ENCODE assay signal across 19 mouse cellular contexts in genomic region chr6:120901776-120902645, GRCm38 (mm10). TPM values are rescaled to one million over a fixed set of nuclear protein-coding genes. Genes with fewer than 3 reads are reported as not detected.
DNase-seq lines count a peak whose midpoint lies in the region; ATAC-seq and TF ChIP-seq lines count a peak whose summit lies in the region.
"Had no signal": no experiment of that assay in that cellular context is flagged by ENCODE, and none has a peak within 500 bp of the region (broad histone marks: within the 10 kb centered on the region; RNA-seq: fewer than 3 reads in every experiment).

No protein-coding gene starts in this region.

- H3K36me3 ChIP-seq in stomach, postnatal 0 days (ENCODE audit: control insufficient read depth, insufficient read depth, low read length): no peaks in the 10 kb centered on the region
- H3K36me3 ChIP-seq: heart, embryonic 10.5 days; limb, embryonic 13.5 days; midbrain, embryonic 10.5 days; neural tube, embryonic 15.5 days had no signal

- no peaks in the 10 kb centered on the region for H3K4me1 ChIP-seq in stomach, postnatal 0 days (replicated peaks; ENCODE audit: control insufficient read depth, insufficient read depth)
- H3K4me1 ChIP-seq: limb, embryonic 13.5 days; midbrain, embryonic 10.5 days; neural tube, embryonic 15.5 days had no signal

- WGBS in stomach, postnatal 0 days: 74% methylated on average over 14 of the region's 14 CpGs

- TF ChIP-seq CTCF in stomach, postnatal 0 days (IDR thresholded peaks at IDR 0.05; ENCODE audit: low read depth): no peak

- ATAC-seq in hematopoietic stem cell, adult 5-6 weeks (replicated peaks in 1 of 2; ENCODE audit: insufficient read depth in 1 of 2, low FRiP score in 2 of 2, low TSS enrichment in 1 of 2, low read depth in 1 of 2, poor library complexity in 2 of 2, severe bottlenecking in 2 of 2): peak; percentile 76 to 95
- peak; percentile 82 for ATAC-seq in stomach, postnatal 0 days (ENCODE audit: low FRiP score, low TSS enrichment)
- ATAC-seq: hindbrain, embryonic 16.5 days had no signal

- H3K4me2 ChIP-seq in stomach, postnatal 0 days (replicated peaks; ENCODE audit: low read depth): no peak overlapping the region
- H3K4me2 ChIP-seq: limb, embryonic 13.5 days; lung, embryonic 14.5 days; neural tube, embryonic 15.5 days had no signal

- no peak for TF ChIP-seq EP300 in stomach, postnatal 0 days (optimal IDR thresholded peaks at IDR 0.05)

- H3K9ac ChIP-seq in stomach, postnatal 0 days (ENCODE audit: low read length): no peak overlapping the region
- H3K9ac ChIP-seq: limb, embryonic 13.5 days; lung, embryonic 14.5 days; neural tube, embryonic 15.5 days had no signal

- H3K4me3 ChIP-seq in stomach, postnatal 0 days (ENCODE audit: low read depth, low read length): no peak overlapping the region
- H3K4me3 ChIP-seq: heart, embryonic 10.5 days; limb, embryonic 13.5 days; midbrain, embryonic 10.5 days; neural tube, embryonic 15.5 days had no signal

- H3K27ac ChIP-seq in stomach, postnatal 0 days (replicated peaks): no peak overlapping the region
- H3K27ac ChIP-seq: heart, embryonic 10.5 days; limb, embryonic 13.5 days; midbrain, embryonic 10.5 days; neural tube, embryonic 15.5 days had no signal

- DNase-seq in 416B (ENCODE audit: low read depth): peak; percentile 92
- peak; percentile 25 to 33 for DNase-seq in B cell, adult 2 months
- DNase-seq in stomach, postnatal 0 days (ENCODE audit: low spot score): peak; percentile 62
- DNase-seq in gastrocnemius, postnatal 14 days: no peak
- no peak for DNase-seq in layer of hippocampus, adult 8-10 months (ENCODE audit: low spot score in 2 of 2)
- no peak for DNase-seq in left cerebral cortex, postnatal 4 days
- DNase-seq: adrenal gland, adult 2 months; cerebellum, adult 9-11 months; gastrocnemius, postnatal 10 days; heart, postnatal 14 days; kidney, adult 8-10 months; lung, embryonic 14.5 days; retina, postnatal 1 day had no signal

- H3K27me3 ChIP-seq in stomach, postnatal 0 days (ENCODE audit: control insufficient read depth, insufficient read depth, low read length): no peaks in the 10 kb centered on the region
- H3K27me3 ChIP-seq: limb, embryonic 13.5 days; neural tube, embryonic 15.5 days had no signal

- intact Hi-C loops in gastrocnemius, postnatal 14 days (cut with DNase I; ENCODE audit: low total_unique reads): loop anchor here (5.0 kb wide), 1 partner anchor 275 kb away; no protein-coding TSS in a partner anchor
- intact Hi-C loops in left cerebral cortex, postnatal 4 days (cut with DNase I): no loop called here

- no peaks in the 10 kb centered on the region for H3K9me3 ChIP-seq in stomach, postnatal 0 days (ENCODE audit: control insufficient read depth, low read length)
- H3K9me3 ChIP-seq: heart, embryonic 10.5 days; limb, embryonic 13.5 days; midbrain, embryonic 10.5 days; neural tube, embryonic 15.5 days had no signal

RNA-seq across cellular contexts. Expression of gene Bid, which starts 14.6 kb away (rescaled TPM):
- 14.0 and 22.7 TPM in 2 replicates for total RNA-seq in hematopoietic stem cell, adult 5-6 weeks (2017)
- polyA plus RNA-seq in stomach, postnatal 0 days (2015; fragmentation: Nextera tagmentation; extraction: Ambion mirVana): 21.6 and 21.8 TPM in 2 replicates
- total RNA-seq in gastrocnemius, postnatal 14 days (2021): 1 to 10 TPM; 1.8 to 2.3 TPM
- total RNA-seq in layer of hippocampus, adult 8-10 months (2022): 10 to 100 TPM; 10.9 to 16.3 (median 14.8) TPM
- total RNA-seq in left cerebral cortex, postnatal 4 days (2021): 10 to 100 TPM; 18.8 to 22.4 TPM

Comparison
In these comparisons a context has a peak if more than half of its experiments do, and no peak if none do; other contexts are left out.
1. DNase-seq: peak in 416B (single experiment), B cell, adult 2 months (2 of 2) and stomach, postnatal 0 days (single experiment); none in gastrocnemius, postnatal 14 days (single experiment), layer of hippocampus, adult 8-10 months (0 of 2) and left cerebral cortex, postnatal 4 days (single experiment).